Mouse (Mus musculus): ENCODE results near the gene Cfap77. TPM values are rescaled to one million over a fixed set of nuclear protein-coding genes. Genes with fewer than 3 reads are reported as not detected.

The Cfap77 gene
- polyA plus RNA-seq, 1 experiment from 2014 or later: 0.20 TPM

DNA sequence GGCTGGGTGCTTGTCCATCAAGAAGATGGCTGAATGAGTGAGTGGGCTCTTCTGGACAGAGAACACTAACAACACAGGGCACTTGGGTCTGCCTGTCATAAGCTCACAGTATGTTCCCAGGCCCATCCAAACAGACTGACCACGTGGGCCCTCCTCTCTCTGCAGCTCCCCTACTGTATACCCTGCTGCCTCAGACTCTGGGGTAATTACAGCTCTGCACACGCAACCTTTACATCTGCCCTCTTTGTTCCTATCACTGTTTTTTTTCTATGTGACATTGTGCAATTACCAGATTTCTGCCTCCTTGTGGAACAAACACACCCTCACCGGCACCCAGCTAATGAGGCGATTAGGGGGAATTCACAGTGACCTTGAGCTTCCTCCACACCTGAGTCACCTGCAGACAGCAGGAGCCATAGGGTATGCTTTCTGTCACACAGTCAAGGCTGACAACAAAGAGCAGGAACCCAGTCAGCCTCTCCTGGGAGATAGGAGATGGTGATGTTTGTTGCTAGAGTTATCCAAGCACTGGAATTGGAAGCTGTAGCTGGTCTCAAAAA is 157.4 kb downstream of the Cfap77 start:
- no peaks in the 10 kb centered on the region for H3K9me3 ChIP-seq (ENCODE audit: control insufficient read depth, low read length)
- no peaks in the 10 kb centered on the region for H3K4me1 ChIP-seq (ENCODE audit: control insufficient read depth, insufficient read depth, low read length)
- H3K27me3 ChIP-seq (ENCODE audit: control insufficient read depth, insufficient read depth, low read length): no peaks in the 10 kb centered on the region
- H3K36me3 ChIP-seq (ENCODE audit: control insufficient read depth, insufficient read depth, low read length): peaks cover 11% of the 10 kb centered on the region; the same call in 1 of the 2 replicates
- 84% methylated on average over 4 of the region's 4 CpGs for WGBS
- H3K4me2 ChIP-seq (ENCODE audit: low read depth, low read length): no peak overlapping the region
- no peak overlapping the region for H3K9ac ChIP-seq (replicated peaks; ENCODE audit: low read depth, low read length)
- H3K4me3 ChIP-seq (ENCODE audit: low read depth, low read length): no peak overlapping the region
- H3K27ac ChIP-seq (ENCODE audit: low read depth, low read length): no peak overlapping the region
- no peak for ATAC-seq (ENCODE audit: low read depth)

DNA sequence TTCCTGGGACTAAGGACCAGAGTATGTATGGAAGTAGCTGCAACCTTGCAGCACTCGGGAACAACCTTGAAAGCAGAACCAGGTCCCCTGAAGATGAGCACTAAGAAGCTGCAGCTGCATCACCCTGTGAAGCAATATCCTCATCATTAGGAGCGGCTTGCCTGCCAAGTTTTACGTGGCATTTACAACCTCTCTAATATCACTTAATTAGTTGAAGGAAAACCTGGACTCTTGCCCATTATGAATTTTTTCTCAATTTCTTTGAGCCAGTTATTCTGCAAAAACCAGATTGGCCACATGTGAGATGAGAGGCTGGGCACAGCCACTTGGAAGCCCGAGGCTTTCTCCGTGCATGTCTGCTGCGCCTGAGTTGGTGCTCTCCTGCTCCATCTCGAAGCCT is 159.0 kb downstream of the Cfap77 start:
- Histone ChIP-seq H3K9ac (replicated peaks; ENCODE audit: low read depth, low read length) (no peak overlapping the region), H3K36me3 (ENCODE audit: control insufficient read depth, insufficient read depth, low read length) (peaks cover 11% of the 10 kb centered on the region; the same call in 1 of the 2 replicates), H3K9me3 (ENCODE audit: control insufficient read depth, low read length) (no peaks in the 10 kb centered on the region), H3K4me2 (ENCODE audit: low read depth, low read length) (no peak overlapping the region), H3K27ac (ENCODE audit: low read depth, low read length) (no peak overlapping the region), H3K27me3 (ENCODE audit: control insufficient read depth, insufficient read depth, low read length) (no peaks in the 10 kb centered on the region), H3K4me1 (ENCODE audit: control insufficient read depth, insufficient read depth, low read length) (no peaks in the 10 kb centered on the region), H3K4me3 (ENCODE audit: low read depth, low read length) (no peak overlapping the region)
- 88% methylated on average over 7 of the region's 7 CpGs for WGBS
- no peak for ATAC-seq (ENCODE audit: low read depth)

DNA sequence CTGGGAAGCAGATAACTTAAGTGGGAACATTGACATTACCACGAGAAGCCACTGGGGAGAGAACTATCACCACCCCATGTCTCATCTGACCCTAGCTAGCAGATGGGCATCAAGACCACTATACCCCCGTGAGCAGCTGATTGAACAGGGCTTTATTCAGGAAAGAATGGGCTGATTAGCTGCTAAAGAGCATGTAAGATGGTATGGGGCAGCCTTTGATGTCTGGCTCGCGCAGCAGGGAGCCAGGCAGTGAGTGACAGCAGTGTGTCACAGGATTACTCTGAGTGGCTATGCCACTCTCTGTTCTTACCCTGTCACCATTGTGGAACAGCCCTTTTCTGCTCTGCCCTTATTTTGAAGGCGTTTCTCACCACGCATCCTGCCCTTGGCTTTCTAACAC is 161.3 kb downstream of the Cfap77 start:
- no peak overlapping the region for H3K27ac ChIP-seq (ENCODE audit: low read depth, low read length)
- H3K36me3 ChIP-seq (ENCODE audit: control insufficient read depth, insufficient read depth, low read length): 0 out of 2 replicates have a peak, but pooled peaks cover 16% of the 10 kb centered on the region
- H3K4me3 ChIP-seq (ENCODE audit: low read depth, low read length): no peak overlapping the region
- H3K4me1 ChIP-seq (ENCODE audit: control insufficient read depth, insufficient read depth, low read length): no peaks in the 10 kb centered on the region
- no peak overlapping the region for H3K4me2 ChIP-seq (ENCODE audit: low read depth, low read length)
- H3K9me3 ChIP-seq (ENCODE audit: control insufficient read depth, low read length): no peaks in the 10 kb centered on the region
- no peak for ATAC-seq (ENCODE audit: low read depth)
- no peak overlapping the region for H3K9ac ChIP-seq (replicated peaks; ENCODE audit: low read depth, low read length)
- WGBS: 38% methylated on average over 6 of the region's 6 CpGs
- no peaks in the 10 kb centered on the region for H3K27me3 ChIP-seq (ENCODE audit: control insufficient read depth, insufficient read depth, low read length)

DNA sequence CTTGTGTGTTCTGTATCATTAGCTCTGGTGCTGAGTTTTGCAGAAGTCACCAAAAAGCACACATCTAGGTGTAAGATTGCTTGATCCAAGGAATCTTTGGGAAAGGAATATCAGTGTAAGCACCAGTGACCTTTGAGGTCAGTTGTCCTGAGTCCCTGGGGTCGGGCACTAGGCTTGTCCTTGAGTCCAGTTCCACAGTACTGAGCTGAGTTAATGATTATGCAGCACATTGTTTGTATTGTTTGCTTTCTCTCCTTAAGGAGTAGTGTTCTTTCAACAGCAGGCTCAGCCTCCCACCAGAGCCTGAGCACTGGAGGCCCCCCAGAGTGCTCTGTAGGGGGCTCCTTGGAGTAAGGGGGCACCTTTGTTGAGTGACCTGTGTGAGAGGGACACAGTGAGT is 162.1 kb downstream of the Cfap77 start:
- H3K9me3 ChIP-seq (ENCODE audit: control insufficient read depth, low read length): no peaks in the 10 kb centered on the region
- WGBS: 4% methylated on average over 1 of the region's 1 CpGs
- H3K27ac ChIP-seq (ENCODE audit: low read depth, low read length): no peak overlapping the region
- peaks cover 21% of the 10 kb centered on the region; the same call in 1 of the 2 replicates for H3K36me3 ChIP-seq (ENCODE audit: control insufficient read depth, insufficient read depth, low read length)
- H3K27me3 ChIP-seq (ENCODE audit: control insufficient read depth, insufficient read depth, low read length): no peaks in the 10 kb centered on the region
- no peak overlapping the region for H3K4me2 ChIP-seq (ENCODE audit: low read depth, low read length)
- H3K4me3 ChIP-seq (ENCODE audit: low read depth, low read length): no peak overlapping the region
- no peak for ATAC-seq (ENCODE audit: low read depth)
- no peaks in the 10 kb centered on the region for H3K4me1 ChIP-seq (ENCODE audit: control insufficient read depth, insufficient read depth, low read length)
- no peak overlapping the region for H3K9ac ChIP-seq (replicated peaks; ENCODE audit: low read depth, low read length)

DNA sequence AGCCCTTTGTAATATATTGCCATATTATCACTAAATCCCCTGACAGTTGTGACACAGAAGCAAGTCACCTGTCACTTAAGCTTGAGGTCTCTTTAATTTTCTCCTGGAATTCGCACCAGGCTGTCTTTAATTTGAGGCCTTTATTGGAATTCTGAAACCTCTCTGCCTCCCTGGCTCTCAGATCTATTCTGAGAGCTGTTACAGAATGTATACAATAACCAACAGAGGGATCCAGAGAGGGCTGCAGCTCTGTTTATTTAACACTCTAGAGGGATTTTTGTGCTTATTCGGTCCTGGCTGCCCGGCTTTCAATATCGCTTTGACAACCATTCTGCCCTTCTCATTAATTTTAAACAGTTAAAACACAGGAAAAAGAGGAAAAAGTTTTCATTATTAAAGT is 170.0 kb downstream of the Cfap77 start:
- H3K4me2 ChIP-seq (ENCODE audit: low read depth, low read length): no peak overlapping the region
- no peaks in the 10 kb centered on the region for H3K27me3 ChIP-seq (ENCODE audit: control insufficient read depth, insufficient read depth, low read length)
- no peak overlapping the region for H3K27ac ChIP-seq (ENCODE audit: low read depth, low read length)
- H3K4me1 ChIP-seq (ENCODE audit: control insufficient read depth, insufficient read depth, low read length): no peaks in the 10 kb centered on the region
- H3K9ac ChIP-seq (replicated peaks; ENCODE audit: low read depth, low read length): no peak overlapping the region
- no peaks in the 10 kb centered on the region for H3K9me3 ChIP-seq (ENCODE audit: control insufficient read depth, low read length)
- H3K4me3 ChIP-seq (ENCODE audit: low read depth, low read length): no peak overlapping the region
- WGBS: 76% methylated on average over 4 of the region's 4 CpGs
- ATAC-seq (ENCODE audit: low read depth): no peak
- H3K36me3 ChIP-seq (ENCODE audit: control insufficient read depth, insufficient read depth, low read length): peaks cover 25% of the 10 kb centered on the region

DNA sequence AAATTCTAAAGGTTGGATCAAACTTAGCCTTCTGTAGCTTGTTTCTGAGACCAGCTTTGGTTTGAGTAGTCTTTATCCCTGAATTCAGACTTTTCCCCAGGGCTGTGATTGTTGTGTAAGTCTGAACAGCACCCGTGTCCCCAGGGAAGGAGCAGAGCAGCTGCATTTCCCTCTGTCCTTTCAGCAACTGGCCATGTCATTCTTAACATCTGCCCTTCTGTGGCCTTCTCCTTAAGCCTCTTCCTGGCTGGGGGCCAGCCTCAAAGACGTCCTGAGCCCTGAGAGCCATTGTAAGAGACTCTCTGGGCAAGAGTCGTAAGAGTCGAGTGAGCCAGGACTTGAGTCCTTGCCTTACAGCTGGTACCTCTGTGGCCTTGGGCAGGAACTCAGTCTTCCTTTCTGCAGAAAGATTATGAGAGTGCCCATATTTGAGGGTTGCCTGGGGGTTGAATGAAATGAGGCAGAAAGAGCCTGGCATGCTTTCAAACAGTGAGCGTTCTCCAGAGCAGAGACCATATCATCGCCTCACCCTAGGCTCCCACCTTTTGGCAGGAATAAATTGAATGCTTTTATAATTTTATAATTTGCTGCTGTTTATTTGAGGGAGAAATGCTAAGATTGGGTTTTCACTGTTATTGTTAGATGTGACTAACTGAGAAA is 171.9 kb downstream of the Cfap77 start:
- no peak overlapping the region for H3K4me3 ChIP-seq (ENCODE audit: low read depth, low read length)
- WGBS: 65% methylated on average over 6 of the region's 6 CpGs
- H3K27me3 ChIP-seq (ENCODE audit: control insufficient read depth, insufficient read depth, low read length): no peaks in the 10 kb centered on the region
- no peak overlapping the region for H3K9ac ChIP-seq (replicated peaks; ENCODE audit: low read depth, low read length)
- no peaks in the 10 kb centered on the region for H3K9me3 ChIP-seq (ENCODE audit: control insufficient read depth, low read length)
- H3K27ac ChIP-seq (ENCODE audit: low read depth, low read length): no peak overlapping the region
- peaks cover 26% of the 10 kb centered on the region for H3K36me3 ChIP-seq (ENCODE audit: control insufficient read depth, insufficient read depth, low read length)
- H3K4me2 ChIP-seq (ENCODE audit: low read depth, low read length): no peak overlapping the region
- no peaks in the 10 kb centered on the region for H3K4me1 ChIP-seq (ENCODE audit: control insufficient read depth, insufficient read depth, low read length)
- ATAC-seq (ENCODE audit: low read depth): no peak

DNA sequence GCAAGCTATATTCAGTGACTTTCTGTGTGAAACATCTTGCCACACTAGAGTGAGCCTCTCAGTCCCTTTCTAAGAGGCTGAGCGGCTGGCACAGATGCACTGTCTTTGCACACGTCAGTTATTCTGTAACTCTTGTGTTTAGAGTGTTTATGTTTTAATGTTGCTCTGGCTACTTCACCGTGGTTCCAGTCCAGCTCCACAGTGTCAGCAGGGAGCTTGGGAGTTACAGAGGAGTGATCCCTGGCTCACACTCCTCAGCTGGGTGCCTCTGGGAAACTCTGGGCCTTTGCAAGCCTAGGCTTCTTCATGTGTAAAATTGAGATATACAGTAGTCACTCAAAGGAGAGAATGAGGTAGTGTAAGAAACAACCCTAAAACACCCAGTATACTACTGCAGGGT is 172.8 kb downstream of the Cfap77 start:
- Histone ChIP-seq H3K9me3 (ENCODE audit: control insufficient read depth, low read length) (no peaks in the 10 kb centered on the region), H3K27me3 (ENCODE audit: control insufficient read depth, insufficient read depth, low read length) (no peaks in the 10 kb centered on the region), H3K27ac (ENCODE audit: low read depth, low read length) (no peak overlapping the region), H3K4me1 (ENCODE audit: control insufficient read depth, insufficient read depth, low read length) (no peaks in the 10 kb centered on the region), H3K9ac (replicated peaks; ENCODE audit: low read depth, low read length) (no peak overlapping the region), H3K36me3 (ENCODE audit: control insufficient read depth, insufficient read depth, low read length) (peaks cover 21% of the 10 kb centered on the region), H3K4me3 (ENCODE audit: low read depth, low read length) (no peak overlapping the region), H3K4me2 (ENCODE audit: low read depth, low read length) (no peak overlapping the region)
- no peak for ATAC-seq (ENCODE audit: low read depth)
- WGBS: 93% methylated on average over 3 of the region's 3 CpGs

DNA sequence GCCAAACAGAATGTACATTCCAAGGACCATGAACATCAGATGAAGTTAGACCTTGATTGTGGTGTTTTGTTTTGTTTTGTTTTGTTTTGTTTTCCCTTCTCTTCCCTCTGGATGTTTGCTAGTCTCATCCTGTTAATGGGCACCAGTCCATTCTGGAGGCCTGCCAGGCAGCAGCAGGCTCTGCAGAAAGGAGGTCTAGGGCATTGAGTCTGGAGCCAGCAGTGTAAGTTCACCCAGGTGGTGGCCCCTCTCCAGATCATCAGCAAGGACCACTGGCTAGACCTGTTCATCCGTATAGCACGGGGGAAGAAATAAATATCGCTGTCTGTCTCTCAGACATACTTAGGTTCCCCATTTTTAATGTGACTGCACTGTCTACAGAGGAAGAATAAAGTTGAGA is 173.6 kb downstream of the Cfap77 start:
- H3K36me3 ChIP-seq (ENCODE audit: control insufficient read depth, insufficient read depth, low read length): peaks cover 19% of the 10 kb centered on the region
- WGBS: 93% methylated on average over 3 of the region's 3 CpGs
- ATAC-seq (ENCODE audit: low read depth): no peak

More for the DNA sequence above, 173.6 kb downstream of the Cfap77 start:
- Histone ChIP-seq H3K4me1 (ENCODE audit: control insufficient read depth, insufficient read depth, low read length) (no peaks in the 10 kb centered on the region), H3K27ac (ENCODE audit: low read depth, low read length) (no peak overlapping the region), H3K9ac (replicated peaks; ENCODE audit: low read depth, low read length) (no peak overlapping the region), H3K9me3 (ENCODE audit: control insufficient read depth, low read length) (no peaks in the 10 kb centered on the region), H3K4me3 (ENCODE audit: low read depth, low read length) (no peak overlapping the region), H3K4me2 (ENCODE audit: low read depth, low read length) (no peak overlapping the region), H3K27me3 (ENCODE audit: control insufficient read depth, insufficient read depth, low read length) (no peaks in the 10 kb centered on the region)

All from neural tube, embryonic 14.5 days (tissue).